Mouse (Mus musculus) MEL (cell line): ENCODE measurements around the gene Olfr1391.
"Not testable (repeated sequence)": the region's sequence is repeated elsewhere in the genome, so short reads cannot be mapped to it uniquely, and the experiment has no call there.

Experiments used
- CTCF ChIP-seq, 3 experiments: IDR thresholded peaks in 2 of 3; conservative IDR thresholded peaks in 1 of 3; 2 replicates each; pipeline ENCODE4 v1.5.1; 2011 to 2012; ENCODE audit warnings: low read length in 3 of 3, low read depth in 2 of 3, mild to moderate bottlenecking in 2 of 3, improper control_type of control experiment in 1 of 3, inconsistent platforms in 1 of 3, mixed read lengths in 1 of 3, moderate library complexity in 1 of 3; ENCODE audit not compliant: control insufficient read depth in 1 of 3, insufficient read depth in 1 of 3, poor library complexity in 1 of 3, severe bottlenecking in 1 of 3
- MAX ChIP-seq: IDR thresholded peaks from 2 replicates; pipeline ENCODE4 v1.6.1; 2011; ENCODE audit warnings: low read length, improper control_type of control experiment
- MAZ ChIP-seq: IDR thresholded peaks from 2 replicates; pipeline ENCODE4 v1.6.1; 2012; ENCODE audit warnings: low read depth, mild to moderate bottlenecking, inconsistent platforms, low read length, improper control_type of control experiment
- MYC ChIP-seq: IDR thresholded peaks from 2 replicates; pipeline ENCODE4 v1.6.1; 2011; ENCODE audit warnings: low read depth, mild to moderate bottlenecking, low read length, improper control_type of control experiment, moderate library complexity
- POLR2A ChIP-seq, 2 experiments: IDR thresholded peaks; 2 replicates each; pipeline ENCODE4 v1.6.1; 2011 to 2012; ENCODE audit warnings: low read length in 2 of 2, mild to moderate bottlenecking in 2 of 2, control low read depth in 1 of 2, improper control_type of control experiment in 1 of 2, low read depth in 1 of 2, moderate library complexity in 1 of 2; ENCODE audit not compliant: control insufficient read depth in 1 of 2, insufficient read depth in 1 of 2, poor library complexity in 1 of 2
- RAD21 ChIP-seq: IDR thresholded peaks from 2 replicates; pipeline ENCODE4 v1.6.1; 2011; ENCODE audit warnings: mild to moderate bottlenecking, low read depth, low read length, improper control_type of control experiment
- TAL1 ChIP-seq: IDR thresholded peaks from 2 replicates; pipeline ENCODE4 v1.6.1; 2012; ENCODE audit warnings: mild to moderate bottlenecking, inconsistent platforms, low read length, moderate library complexity, mixed read lengths
- TCF12 ChIP-seq: IDR thresholded peaks from 2 replicates; pipeline ENCODE4 v1.6.1; 2014; ENCODE audit warnings: low read depth, mild to moderate bottlenecking, inconsistent platforms, low read length, improper control_type of control experiment, moderate library complexity
- USF1 ChIP-seq: IDR thresholded peaks from 2 replicates; pipeline ENCODE4 v1.6.1; 2014; ENCODE audit warnings: low read depth, mild to moderate bottlenecking, inconsistent platforms, low read length, improper control_type of control experiment, moderate library complexity
- ZMIZ1 ChIP-seq: IDR thresholded peaks from 2 replicates; pipeline ENCODE4 v1.6.1; 2012; ENCODE audit warnings: low read depth, mild to moderate bottlenecking, inconsistent platforms, low read length, improper control_type of control experiment, moderate library complexity

DNA sequence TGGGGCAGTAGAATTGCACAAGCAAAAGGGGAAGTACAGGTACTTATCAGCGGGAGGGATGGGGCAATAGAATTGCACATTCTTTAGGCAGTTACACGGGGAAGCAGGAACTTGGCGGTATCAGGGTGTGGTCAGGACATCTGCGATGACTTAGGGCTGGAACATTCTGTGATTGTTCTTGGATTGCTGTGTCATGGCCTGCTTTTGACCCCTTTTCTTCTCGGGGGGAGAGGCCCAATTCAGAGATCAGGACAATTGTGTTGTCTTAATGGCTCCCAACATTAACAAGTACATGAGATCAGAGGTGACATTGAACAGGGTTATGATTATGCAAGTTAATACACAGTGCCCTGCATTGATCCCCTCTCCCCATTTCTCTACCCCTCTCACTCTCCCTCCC is 14.0 kb upstream of the Olfr1391 start:
- TF ChIP-seq MAX; TAL1; CTCF (IDR thresholded peaks at IDR 0.05 in 2 of 3, conservative IDR thresholded peaks at IDR 0.05 in 1 of 3; ENCODE audit: control insufficient read depth in 1 of 3, insufficient read depth in 1 of 3, low read depth in 2 of 3, low read length in 3 of 3, poor library complexity in 1 of 3, severe bottlenecking in 1 of 3); POLR2A (IDR thresholded peaks at IDR 0.05; ENCODE audit: control insufficient read depth in 1 of 2, insufficient read depth in 1 of 2, low read depth in 1 of 2, low read length in 2 of 2, poor library complexity in 1 of 2); TCF12; RAD21; ZMIZ1; USF1; MYC; MAZ: not testable (repeated sequence)
